Mouse (Mus musculus) ES-Bruce4 (cell line): ENCODE measurements around the gene Mlxip. TPM values are rescaled to one million over a fixed set of nuclear protein-coding genes. Genes with fewer than 3 reads are reported as not detected.

Experiments
- H3K27ac ChIP-seq: 2 replicates; pipeline ENCODE4 v1.5.1; 2012; ENCODE audit warnings: low read length, inconsistent platforms; ENCODE audit not compliant: insufficient read depth
- H3K27me3 ChIP-seq: 2 replicates; pipeline ENCODE4 v1.6.1; 2012; ENCODE audit warnings: mild to moderate bottlenecking, low read length, inconsistent platforms; ENCODE audit not compliant: control insufficient read depth, poor library complexity, insufficient read depth, severe bottlenecking
- H3K36me3 ChIP-seq: 2 replicates; pipeline ENCODE4 v1.6.1; 2012; ENCODE audit warnings: inconsistent platforms, mild to moderate bottlenecking, low read length, moderate library complexity; ENCODE audit not compliant: control insufficient read depth, poor library complexity, insufficient read depth, severe bottlenecking
- H3K4me1 ChIP-seq: one replicate; pipeline ENCODE4 v1.8.1; 2011; ENCODE audit warnings: low read length; ENCODE audit not compliant: control insufficient read depth, insufficient read depth
- H3K4me3 ChIP-seq: 2 replicates; pipeline ENCODE4 v1.5.1; 2011; ENCODE audit warnings: low read depth, mild to moderate bottlenecking, low read length
- H3K9ac ChIP-seq: 2 replicates; pipeline ENCODE4 v1.6.1; 2012; ENCODE audit warnings: low read depth, mild to moderate bottlenecking, inconsistent platforms; ENCODE audit not compliant: poor library complexity, severe bottlenecking
- H3K9me3 ChIP-seq: replicated peaks from 2 replicates; pipeline ENCODE4 v1.6.1; 2012; ENCODE audit warnings: mild to moderate bottlenecking, low read length, inconsistent platforms; ENCODE audit not compliant: control insufficient read depth, poor library complexity, insufficient read depth, severe bottlenecking
- CTCF ChIP-seq: IDR thresholded peaks from one replicate; pipeline ENCODE4 v1.8.1; 2011; ENCODE audit warnings: low read depth, low read length
- EP300 ChIP-seq: IDR thresholded peaks from 2 replicates; pipeline ENCODE4 v1.6.1; 2011; ENCODE audit warnings: low read depth, low read length; ENCODE audit not compliant: insufficient read depth
- POLR2A ChIP-seq: IDR thresholded peaks from one replicate; pipeline ENCODE4 v1.8.1; 2011; ENCODE audit warnings: low read length; ENCODE audit not compliant: insufficient read depth
- polyA plus RNA-seq: library from polyadenylated mRNA; stranded (reverse); fragments of >200 nt; gene quantifications from 2 replicates; pipeline ENCODE4 v1.2.4, GENCODE M21; 2011; ENCODE audit warnings: low read depth; ENCODE audit not compliant: missing spikeins, insufficient read depth, insufficient read length

Mlxip gene
- polyA plus RNA-seq, 1 experiment = 22.5 TPM

- Histone ChIP-seq H3K27ac (peak overlapping the region; percentile 100), H3K4me1 (peaks cover 7% of the 10 kb centered on the region), H3K9me3 (no peaks in the 10 kb centered on the region), H3K27me3 (no peaks in the 10 kb centered on the region), H3K4me3 (no peak overlapping the region), H3K9ac (peak overlapping the region; percentile 30), H3K36me3 (no peaks in the 10 kb centered on the region)
- TF ChIP-seq CTCF (peak; percentile 57), POLR2A (no peak)
Measured at GRCm38 (mm10) chr5:123377120-123377955, 17.3 kb upstream of the Mlxip start.

- Histone ChIP-seq H3K9me3 (no peaks in the 10 kb centered on the region), H3K27ac (0 out of 2 replicates have a peak overlapping the region, but pooled peaks have one; percentile 5), H3K4me1 (peaks cover 7% of the 10 kb centered on the region), H3K27me3 (no peaks in the 10 kb centered on the region), H3K36me3 (no peaks in the 10 kb centered on the region), H3K4me3 (no peak overlapping the region), H3K9ac (no peak overlapping the region)
- no peak for TF ChIP-seq POLR2A
- TF ChIP-seq CTCF = no peak
- no peak for TF ChIP-seq EP300
Measured at GRCm38 (mm10) chr5:123378712-123379111, 15.9 kb upstream of the Mlxip start.

- no peak overlapping the region for H3K27ac ChIP-seq
- TF ChIP-seq POLR2A (no peak), CTCF (no peak), EP300 (no peak)
- no peak overlapping the region for H3K9ac ChIP-seq
- no peaks in the 10 kb centered on the region for H3K27me3 ChIP-seq
- no peaks in the 10 kb centered on the region for H3K36me3 ChIP-seq
- H3K9me3 ChIP-seq = no peaks in the 10 kb centered on the region
- no peak overlapping the region for H3K4me3 ChIP-seq
- peaks cover 7% of the 10 kb centered on the region for H3K4me1 ChIP-seq
Measured at GRCm38 (mm10) chr5:123379504-123379931, 15.1 kb upstream of the Mlxip start.

- peaks cover 4% of the 10 kb centered on the region for H3K4me1 ChIP-seq
- H3K9me3 ChIP-seq = no peaks in the 10 kb centered on the region
- H3K9ac ChIP-seq = peak overlapping the region; percentile 26
- H3K27me3 ChIP-seq = no peaks in the 10 kb centered on the region
- H3K36me3 ChIP-seq = no peaks in the 10 kb centered on the region
- H3K27ac ChIP-seq = no peak overlapping the region
- no peak for TF ChIP-seq POLR2A
- no peak for TF ChIP-seq EP300
- TF ChIP-seq CTCF = no peak
- H3K4me3 ChIP-seq = peak overlapping the region; percentile 59
Measured at GRCm38 (mm10) chr5:123381968-123382367, 12.6 kb upstream of the Mlxip start.

DNA sequence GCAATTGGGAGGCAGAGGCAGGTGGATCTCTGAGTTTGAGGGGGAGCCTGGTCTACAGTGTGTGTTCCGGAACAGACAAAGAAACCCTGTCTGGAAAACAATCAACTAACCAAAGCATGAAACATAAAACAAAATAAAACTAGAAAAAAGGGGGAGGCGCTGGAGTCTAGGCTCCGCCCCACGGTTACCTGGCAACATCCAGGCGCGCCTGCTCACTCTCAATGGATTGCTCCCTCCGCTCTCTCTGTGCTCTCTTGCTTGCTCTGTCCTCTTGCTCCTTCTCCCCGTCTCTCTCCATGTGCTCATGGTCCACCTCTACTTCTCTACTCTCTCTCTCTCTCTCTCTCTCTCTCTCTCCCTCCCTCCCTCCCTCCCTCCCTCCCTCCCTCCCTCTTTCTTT is 11.9 kb upstream of the Mlxip start:
- peak overlapping the region; percentile 14; the same call in 1 of the 2 replicates for H3K27ac ChIP-seq
- no peak for TF ChIP-seq POLR2A
- TF ChIP-seq EP300 = no peak
- no peak for TF ChIP-seq CTCF
- no peaks in the 10 kb centered on the region for H3K36me3 ChIP-seq
- H3K4me3 ChIP-seq = no peak overlapping the region
- H3K9me3 ChIP-seq = no peaks in the 10 kb centered on the region
- peak overlapping the region; percentile 26 for H3K9ac ChIP-seq
- peaks cover 4% of the 10 kb centered on the region for H3K4me1 ChIP-seq
- no peaks in the 10 kb centered on the region for H3K27me3 ChIP-seq

- H3K27ac ChIP-seq = no peak overlapping the region
- H3K36me3 ChIP-seq = no peaks in the 10 kb centered on the region
- TF ChIP-seq CTCF = no peak
- TF ChIP-seq EP300 = no peak
- TF ChIP-seq POLR2A = no peak
- no peak overlapping the region for H3K9ac ChIP-seq
- H3K4me1 ChIP-seq = peaks cover 2% of the 10 kb centered on the region
- H3K4me3 ChIP-seq = no peak overlapping the region
- H3K9me3 ChIP-seq = no peaks in the 10 kb centered on the region
- H3K27me3 ChIP-seq = no peaks in the 10 kb centered on the region
Measured at GRCm38 (mm10) chr5:123388452-123388851, 6.1 kb upstream of the Mlxip start.
